Mouse (Mus musculus): ENCODE results near the gene Sec14l1. TPM values are rescaled to one million over a fixed set of nuclear protein-coding genes. Genes with fewer than 3 reads are reported as not detected.
"Not testable (repeated sequence)": the region's sequence is repeated elsewhere in the genome, so short reads cannot be mapped to it uniquely, and the experiment has no call there.

Sec14l1 gene
- polyA plus RNA-seq (2015; fragmentation: Nextera tagmentation; extraction: Ambion mirVana), result 44.3 and 47.3 TPM in 2 replicates

DNA sequence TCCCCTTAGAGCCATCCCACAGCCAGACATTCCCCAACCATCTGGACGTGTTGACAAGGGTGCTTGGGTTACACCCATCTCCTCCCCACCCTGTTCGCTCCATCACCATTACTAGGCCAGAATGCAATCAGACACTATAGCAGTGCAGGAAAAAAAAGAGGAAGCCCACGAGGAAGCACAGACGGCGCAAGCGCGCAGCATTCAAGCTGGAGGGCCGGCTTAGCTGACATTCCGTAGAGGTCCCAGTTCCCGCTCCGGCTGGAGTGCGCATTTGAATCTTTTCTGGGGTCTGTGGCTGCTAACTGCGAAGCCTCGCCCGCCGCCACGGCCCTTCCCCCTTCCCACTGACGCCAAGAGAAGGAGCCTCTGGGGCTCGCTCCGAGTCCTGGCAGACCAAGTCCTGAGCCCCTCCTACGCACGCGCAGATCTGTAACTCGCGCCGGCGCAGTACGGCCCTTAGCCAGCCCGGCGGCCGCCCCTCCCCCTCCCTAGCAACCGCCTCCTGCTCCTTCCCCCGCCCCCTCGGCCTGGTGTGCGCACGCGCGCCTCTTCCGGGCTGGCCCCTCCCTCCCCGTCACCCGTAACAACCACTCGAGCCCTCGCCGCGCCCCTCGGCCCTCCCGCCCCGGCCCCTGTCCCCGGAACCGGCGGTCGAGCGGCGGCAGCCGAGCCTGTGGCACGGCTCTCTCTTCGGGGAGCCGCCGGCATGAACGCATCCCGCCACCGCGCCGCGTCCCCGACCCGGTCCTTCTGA, at the start of gene Sec14l1:
Gene Sec14l1, plus strand, starts transcription at position 577 of the 754 bp plus-strand sequence.
- Histone ChIP-seq H3K4me1 (peaks cover 56% of the 10 kb centered on the region), H3K36me3 (peaks cover 5% of the 10 kb centered on the region), H3K27ac (peak within 1 kb of the TSS; percentile 99), H3K27me3 (no peaks in the 10 kb centered on the region), H3K9ac (peak within 1 kb of the TSS; percentile 89), H3K4me2 (peak within 1 kb of the TSS; percentile 83), H3K9me3 (no peaks in the 10 kb centered on the region), H3K4me3 (peak within 1 kb of the TSS; percentile 89)
- ATAC-seq (ENCODE audit: insufficient number of reproducible peaks, insufficient read depth, low FRiP score, low TSS enrichment, low read depth), result peak; percentile 94
- under 1% methylated on average over 62 of the region's 67 CpGs for WGBS

GRCm38 (mm10) chr11:117065602-117066001, 49.4 kb upstream of the Sec14l1 start:
- not testable (repeated sequence) for H3K9me3 ChIP-seq; H3K27ac ChIP-seq; H3K4me2 ChIP-seq; H3K9ac ChIP-seq; H3K4me1 ChIP-seq; ATAC-seq (ENCODE audit: insufficient number of reproducible peaks, insufficient read depth, low FRiP score, low TSS enrichment, low read depth); H3K27me3 ChIP-seq; H3K36me3 ChIP-seq; H3K4me3 ChIP-seq
- WGBS, result 80% methylated on average over 5 of the region's 5 CpGs

DNA sequence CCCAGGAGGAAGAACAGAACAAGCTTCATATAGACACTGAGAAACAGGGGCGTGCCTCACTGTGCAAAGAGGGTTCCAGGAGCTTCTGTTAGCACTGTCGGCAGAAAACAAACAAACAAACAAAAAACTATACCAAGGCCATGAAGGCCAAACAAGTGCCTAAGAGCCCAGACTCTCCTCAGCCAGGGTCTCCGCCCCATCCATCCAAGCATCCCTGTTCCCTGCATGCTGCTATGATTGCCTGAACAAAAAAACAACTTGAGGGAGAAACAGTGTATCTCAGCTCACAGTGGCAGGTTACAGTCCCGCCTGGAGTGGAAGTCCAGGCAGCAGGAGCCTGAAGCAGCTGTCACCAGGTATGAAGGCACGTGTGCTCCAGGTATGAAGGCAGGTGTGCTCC, 48.2 kb upstream of the Sec14l1 start:
- Histone ChIP-seq H3K27ac (no peak overlapping the region), H3K4me2 (no peak overlapping the region), H3K4me1 (no peaks in the 10 kb centered on the region), H3K9me3 (no peaks in the 10 kb centered on the region), H3K27me3 (peaks cover 5% of the 10 kb centered on the region; the same call in 1 of the 2 replicates), H3K9ac (no peak overlapping the region), H3K36me3 (no peaks in the 10 kb centered on the region), H3K4me3 (no peak overlapping the region)
- no peak for ATAC-seq (ENCODE audit: insufficient number of reproducible peaks, insufficient read depth, low FRiP score, low TSS enrichment, low read depth)
- WGBS, result 73% methylated on average over 5 of the region's 5 CpGs

DNA sequence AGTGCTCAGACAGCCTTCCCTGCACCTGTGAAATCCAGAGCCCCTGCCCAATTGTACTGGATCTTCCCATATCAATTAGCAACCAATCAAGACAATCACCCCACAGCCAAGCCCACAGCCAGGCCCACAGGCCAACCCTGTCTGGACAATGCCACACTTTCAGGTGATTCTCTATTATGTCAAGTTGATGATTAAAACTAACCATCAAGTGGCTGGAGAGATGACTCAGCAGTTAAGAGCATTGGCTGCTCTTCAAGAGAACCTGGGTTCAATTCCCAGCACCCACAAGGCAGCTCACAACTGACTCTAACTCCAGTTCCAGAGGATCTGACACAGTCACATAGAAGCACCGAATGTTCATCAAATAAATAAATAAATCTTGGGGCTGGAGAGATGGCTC, 46.6 kb upstream of the Sec14l1 start:
- Histone ChIP-seq H3K4me1 (no peaks in the 10 kb centered on the region), H3K36me3 (no peaks in the 10 kb centered on the region), H3K9ac (no peak overlapping the region), H3K9me3 (no peaks in the 10 kb centered on the region), H3K27ac (no peak overlapping the region), H3K4me2 (no peak overlapping the region), H3K27me3 (peaks cover 5% of the 10 kb centered on the region; the same call in 1 of the 2 replicates), H3K4me3 (no peak overlapping the region)
- WGBS, result 96% methylated on average over 1 of the region's 1 CpGs
- ATAC-seq (ENCODE audit: insufficient number of reproducible peaks, insufficient read depth, low FRiP score, low TSS enrichment, low read depth), result no peak

GRCm38 (mm10) chr11:117069027-117069426, 45.9 kb upstream of the Sec14l1 start:
- no peak overlapping the region for H3K27ac ChIP-seq
- peaks cover 5% of the 10 kb centered on the region; the same call in 1 of the 2 replicates for H3K27me3 ChIP-seq
- no peak overlapping the region for H3K9ac ChIP-seq
- no peaks in the 10 kb centered on the region for H3K9me3 ChIP-seq
- 68% methylated on average over 3 of the region's 3 CpGs for WGBS
- ATAC-seq (ENCODE audit: insufficient number of reproducible peaks, insufficient read depth, low FRiP score, low TSS enrichment, low read depth), result no peak
- no peak overlapping the region for H3K4me2 ChIP-seq
- H3K36me3 ChIP-seq, result no peaks in the 10 kb centered on the region
- H3K4me3 ChIP-seq, result no peak overlapping the region
- H3K4me1 ChIP-seq, result no peaks in the 10 kb centered on the region

DNA sequence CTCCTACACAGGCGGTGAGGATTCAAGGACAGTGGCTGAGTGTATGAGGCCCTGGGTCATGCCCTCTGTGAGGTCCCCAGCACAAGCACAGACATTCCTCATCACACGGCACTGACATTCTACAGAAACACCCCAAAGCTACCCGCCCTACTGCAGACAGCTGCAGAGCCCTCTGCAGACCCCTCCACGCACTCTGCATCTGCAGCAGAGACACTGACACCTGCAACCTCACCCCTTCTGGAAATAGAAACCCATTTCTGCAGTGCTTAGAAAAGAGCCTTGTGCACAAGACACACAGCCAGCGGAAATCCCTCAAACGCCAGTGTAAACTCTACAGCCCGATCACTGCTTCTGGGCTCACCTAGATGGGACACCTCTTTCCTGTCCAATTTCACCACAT, 44.3 kb upstream of the Sec14l1 start:
- no peaks in the 10 kb centered on the region for H3K36me3 ChIP-seq
- no peak for ATAC-seq (ENCODE audit: insufficient number of reproducible peaks, insufficient read depth, low FRiP score, low TSS enrichment, low read depth)
- 77% methylated on average over 7 of the region's 7 CpGs for WGBS

GRCm38 (mm10) chr11:117072128-117072527, 42.8 kb upstream of the Sec14l1 start:
- Histone ChIP-seq H3K9ac (no peak overlapping the region), H3K4me1 (peaks cover 11% of the 10 kb centered on the region), H3K9me3 (no peaks in the 10 kb centered on the region), H3K4me3 (no peak overlapping the region), H3K27ac (no peak overlapping the region), H3K27me3 (peaks cover 5% of the 10 kb centered on the region; the same call in 1 of the 2 replicates), H3K36me3 (no peaks in the 10 kb centered on the region), H3K4me2 (peak overlapping the region; percentile 33; the same call in 1 of the 2 replicates)
- 1% methylated on average over 13 of the region's 13 CpGs for WGBS
- no peak for ATAC-seq (ENCODE audit: insufficient number of reproducible peaks, insufficient read depth, low FRiP score, low TSS enrichment, low read depth)

More for the DNA sequence above, 44.3 kb upstream of the Sec14l1 start:
- Histone ChIP-seq H3K4me3 (no peak overlapping the region), H3K4me2 (no peak overlapping the region), H3K4me1 (peaks cover 2% of the 10 kb centered on the region), H3K27me3 (peaks cover 5% of the 10 kb centered on the region; the same call in 1 of the 2 replicates), H3K9ac (0 out of 2 replicates have a peak overlapping the region, but pooled peaks have one; percentile 21), H3K9me3 (no peaks in the 10 kb centered on the region), H3K27ac (no peak overlapping the region)

DNA sequence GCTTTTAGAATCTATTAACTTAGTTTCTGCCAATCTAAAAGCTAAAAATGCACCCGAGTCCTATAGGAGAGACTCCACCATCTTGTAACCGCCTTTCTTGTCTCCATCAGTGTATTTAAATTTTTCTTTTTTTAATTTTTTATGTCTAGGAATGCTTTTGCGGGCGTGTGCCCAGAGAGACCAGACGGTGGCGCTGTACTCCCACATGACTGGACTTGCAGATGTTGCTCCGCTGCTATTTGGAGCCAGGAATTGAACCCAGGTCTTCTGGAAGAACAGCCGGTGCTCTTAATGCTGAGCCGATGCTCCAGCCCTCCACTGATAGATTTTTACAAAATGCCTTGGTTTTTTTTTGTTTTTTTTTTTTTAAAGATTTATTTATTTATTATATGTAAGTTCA, 41.5 kb upstream of the Sec14l1 start:
- Histone ChIP-seq H3K4me1 (peaks cover 22% of the 10 kb centered on the region), H3K9ac (no peak overlapping the region), H3K36me3 (peaks cover 8% of the 10 kb centered on the region), H3K27ac (no peak overlapping the region), H3K4me2 (no peak overlapping the region), H3K4me3 (no peak overlapping the region), H3K27me3 (peaks cover 5% of the 10 kb centered on the region; the same call in 1 of the 2 replicates), H3K9me3 (no peaks in the 10 kb centered on the region)
- ATAC-seq (ENCODE audit: insufficient number of reproducible peaks, insufficient read depth, low FRiP score, low TSS enrichment, low read depth), result no peak
- WGBS, result 91% methylated on average over 9 of the region's 9 CpGs

GRCm38 (mm10) chr11:117076576-117077196, 38.3 kb upstream of the Sec14l1 start:
- WGBS, result under 1% methylated on average over 54 of the region's 54 CpGs

GRCm38 (mm10) chr11:117077227-117077626, 37.7 kb upstream of the Sec14l1 start:
- Histone ChIP-seq H3K9me3 (no peaks in the 10 kb centered on the region), H3K27me3 (no peaks in the 10 kb centered on the region), H3K9ac (peak overlapping the region; percentile 92), H3K36me3 (peaks cover 35% of the 10 kb centered on the region), H3K4me3 (peak overlapping the region; percentile 89), H3K4me2 (peak overlapping the region; percentile 89), H3K4me1 (peaks cover 37% of the 10 kb centered on the region), H3K27ac (peak overlapping the region; percentile 86; the same call in 1 of the 2 replicates)
- 3% methylated on average over 8 of the region's 8 CpGs for WGBS
- no peak for ATAC-seq (ENCODE audit: insufficient number of reproducible peaks, insufficient read depth, low FRiP score, low TSS enrichment, low read depth)

More at GRCm38 (mm10) chr11:117076576-117077196, 38.3 kb upstream of the Sec14l1 start:
- H3K27me3 ChIP-seq, result no peaks in the 10 kb centered on the region
- H3K4me1 ChIP-seq, result peaks cover 32% of the 10 kb centered on the region
- peak overlapping the region; percentile 89 for H3K4me3 ChIP-seq
- H3K9ac ChIP-seq, result peak overlapping the region; percentile 92
- H3K27ac ChIP-seq, result peak overlapping the region; percentile 86
- peak overlapping the region; percentile 89 for H3K4me2 ChIP-seq
- ATAC-seq (ENCODE audit: insufficient number of reproducible peaks, insufficient read depth, low FRiP score, low TSS enrichment, low read depth), result 0 out of 2 replicates have a peak, but pooled peaks have one; percentile 28
- H3K36me3 ChIP-seq, result peaks cover 35% of the 10 kb centered on the region
- no peaks in the 10 kb centered on the region for H3K9me3 ChIP-seq

GRCm38 (mm10) chr11:117077902-117078301, 37.1 kb upstream of the Sec14l1 start:
- peak overlapping the region; percentile 89 for H3K4me2 ChIP-seq
- H3K27ac ChIP-seq, result no peak overlapping the region
- peaks cover 35% of the 10 kb centered on the region for H3K36me3 ChIP-seq
- H3K4me3 ChIP-seq, result peak overlapping the region; percentile 89
- no peaks in the 10 kb centered on the region for H3K9me3 ChIP-seq
- peaks cover 43% of the 10 kb centered on the region for H3K4me1 ChIP-seq
- no peak for ATAC-seq (ENCODE audit: insufficient number of reproducible peaks, insufficient read depth, low FRiP score, low TSS enrichment, low read depth)
- 77% methylated on average over 8 of the region's 8 CpGs for WGBS
- no peaks in the 10 kb centered on the region for H3K27me3 ChIP-seq
- peak overlapping the region; percentile 92; the same call in 1 of the 2 replicates for H3K9ac ChIP-seq

Measured in embryonic facial prominence, embryonic 13.5 days (tissue).